Mouse (Mus musculus): ENCODE measurements around the gene Usp21.

Gene Usp21

GRCm38 (mm10) chr1:171239992-171240744 is 47.6 kb downstream of the Usp21 start:
- no peak for DNase-seq

- peak; percentile 45 for DNase-seq
Observed at GRCm38 (mm10) chr1:171238463-171238862, 49.3 kb downstream of the Usp21 start.

- no peak for DNase-seq
Observed at GRCm38 (mm10) chr1:171237438-171237837, 50.4 kb downstream of the Usp21 start.

GRCm38 (mm10) chr1:171235791-171236190 is 52.0 kb downstream of the Usp21 start:
- DNase-seq = no peak

- no peak for DNase-seq
Observed at GRCm38 (mm10) chr1:171234538-171234937, 53.3 kb downstream of the Usp21 start.

- DNase-seq = no peak
Observed at GRCm38 (mm10) chr1:171234126-171234525, 53.7 kb downstream of the Usp21 start, which contains the start of gene Fcer1g. Gene Fcer1g (minus strand): TSS chr1:171234365.

- no peak for DNase-seq
Observed at GRCm38 (mm10) chr1:171232800-171233730, 54.7 kb downstream of the Usp21 start.

- DNase-seq = no peak
Observed at GRCm38 (mm10) chr1:171232348-171232747, 55.4 kb downstream of the Usp21 start.

Data from right cerebral cortex, postnatal 14 days (tissue).